22 mouse cellular contexts compared by ENCODE assay signal in the genomic region with DNA sequence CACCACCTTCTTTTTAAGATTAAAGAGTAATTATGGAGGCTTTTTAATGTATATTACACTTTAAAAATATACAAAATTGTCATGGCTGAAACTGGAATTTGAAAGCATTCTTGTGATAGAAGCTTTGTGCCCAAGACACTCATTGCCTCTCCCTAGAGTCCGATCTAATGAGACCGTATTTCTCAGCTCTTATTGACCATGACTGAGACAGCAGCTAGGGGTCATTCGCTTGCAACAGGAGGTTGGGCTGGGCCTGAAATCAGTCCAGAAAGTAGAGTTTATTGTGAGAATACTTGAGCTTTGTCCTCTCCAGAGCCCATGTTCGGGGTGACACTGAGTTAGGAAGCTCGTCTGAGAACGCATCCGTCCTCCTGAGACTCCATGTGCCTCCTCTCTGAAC.
"Had no signal": no experiment of that assay in that cellular context is flagged by ENCODE, and none has a peak within 500 bp of the region (broad histone marks: within the 10 kb centered on the region; RNA-seq: fewer than 3 reads in every experiment).

No protein-coding gene starts in this region.

- H3K4me2 ChIP-seq: kidney, embryonic 15.5 days; limb, embryonic 12.5 days; limb, embryonic 15.5 days; liver, embryonic 11.5 days; lung, embryonic 14.5 days; midbrain, embryonic 15.5 days; neural tube, embryonic 12.5 days; neural tube, embryonic 15.5 days had no signal

- H3K36me3 ChIP-seq: kidney, embryonic 15.5 days; limb, embryonic 12.5 days; limb, embryonic 15.5 days; midbrain, embryonic 10.5 days; midbrain, embryonic 15.5 days; neural tube, embryonic 12.5 days; neural tube, embryonic 15.5 days had no signal

- DNase-seq: kidney, postnatal 14 days; kidney, postnatal 4 days; left cerebral cortex, postnatal 4 days; liver, postnatal 0 days; lung, embryonic 14.5 days; right cerebral cortex, adult 18-20 months; right cerebral cortex, postnatal 14 days; right cerebral cortex, postnatal 4 days; thymus, adult 2 months; thymus, postnatal 14 days had no signal

- H3K9ac ChIP-seq: kidney, embryonic 15.5 days; limb, embryonic 12.5 days; limb, embryonic 15.5 days; liver, embryonic 14.5 days; liver, postnatal 0 days; lung, embryonic 14.5 days; midbrain, embryonic 15.5 days; neural tube, embryonic 12.5 days; neural tube, embryonic 15.5 days had no signal

- H3K9me3 ChIP-seq: kidney, embryonic 15.5 days; limb, embryonic 12.5 days; limb, embryonic 15.5 days; midbrain, embryonic 10.5 days; midbrain, embryonic 15.5 days; neural tube, embryonic 12.5 days; neural tube, embryonic 15.5 days had no signal

- ATAC-seq: liver, postnatal 0 days; lung, postnatal 0 days; midbrain, embryonic 15.5 days had no signal

- H3K27me3 ChIP-seq: limb, embryonic 15.5 days; midbrain, embryonic 15.5 days; neural tube, embryonic 12.5 days; neural tube, embryonic 15.5 days had no signal

- H3K4me3 ChIP-seq: kidney, embryonic 15.5 days; limb, embryonic 12.5 days; limb, embryonic 15.5 days; midbrain, embryonic 10.5 days; midbrain, embryonic 15.5 days; neural tube, embryonic 12.5 days; neural tube, embryonic 15.5 days had no signal

- H3K27ac ChIP-seq: kidney, embryonic 15.5 days; limb, embryonic 12.5 days; limb, embryonic 15.5 days; liver, embryonic 14.5 days; macrophage; midbrain, embryonic 10.5 days; midbrain, embryonic 15.5 days; neural tube, embryonic 12.5 days; neural tube, embryonic 15.5 days; stomach, postnatal 0 days had no signal
